Mouse (Mus musculus): ENCODE data around the gene Mafg. TPM values are rescaled to one million over a fixed set of nuclear protein-coding genes. Genes with fewer than 3 reads are reported as not detected.
"Not testable (repeated sequence)": the region's sequence is repeated elsewhere in the genome, so short reads cannot be mapped to it uniquely, and the experiment has no call there.

Gene Mafg
- total RNA-seq (2021) = 10 to 100 TPM; 86.8 to 94.3 TPM
- long read RNA-seq, experiment 1, full-length matches to known transcripts = 61 of 103 reads
- long read RNA-seq, experiment 1, partial matches to known transcripts = 5 of 103 reads
- long read RNA-seq, experiment 1, other reads (novel, unspliced or antisense) = 37 of 103 reads
- long read RNA-seq, experiment 2, full-length matches to known transcripts = 43 of 72 reads
- long read RNA-seq, experiment 2, partial matches to known transcripts = 3 of 72 reads
- long read RNA-seq, experiment 2, other reads (novel, unspliced or antisense) = 26 of 72 reads

DNA sequence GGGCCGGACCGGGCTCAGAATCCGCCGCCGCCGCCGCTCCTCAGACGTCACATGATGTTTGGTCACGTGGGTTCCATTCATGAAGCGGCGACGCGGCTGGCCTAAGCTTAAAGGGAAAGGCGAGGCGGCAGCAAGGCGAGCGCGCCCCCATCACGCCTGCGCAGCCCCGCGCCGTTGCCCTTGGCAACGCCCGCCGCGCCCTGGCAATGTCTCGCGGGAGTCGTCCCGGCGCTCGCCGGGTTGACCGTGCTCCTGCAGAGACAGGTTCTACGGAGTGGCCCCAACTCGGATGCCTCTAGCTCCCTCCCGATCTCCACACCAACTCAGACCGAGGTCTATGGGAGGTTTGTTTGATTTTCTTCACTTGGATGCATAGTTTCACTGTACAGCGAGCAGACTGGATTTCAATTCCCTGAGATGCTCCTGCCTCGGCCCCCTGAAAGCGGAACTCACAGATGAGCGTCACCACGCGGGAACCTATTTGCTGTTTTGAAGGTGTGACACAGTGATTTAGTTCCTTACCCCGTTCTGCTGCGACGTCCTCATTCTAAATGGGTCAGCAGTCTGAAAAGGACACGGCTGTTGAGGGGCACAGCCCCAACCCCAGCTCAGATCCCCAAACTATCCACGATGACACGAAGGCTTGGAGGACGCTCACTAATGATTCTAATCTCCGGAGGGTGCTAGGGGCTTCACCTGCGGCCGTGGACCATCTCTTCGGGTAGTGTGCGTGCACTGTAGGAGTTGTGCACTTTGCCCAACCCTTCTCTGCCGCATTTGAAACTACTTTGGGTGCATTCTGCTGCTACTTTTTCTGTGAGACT is at the start of gene Mafg:
Gene Mafg (minus strand): TSS at position 81 of the 824 bp plus-strand sequence.
- DNase-seq (ENCODE audit: low spot score in 2 of 2) = peak; percentile 89 to 95

DNA sequence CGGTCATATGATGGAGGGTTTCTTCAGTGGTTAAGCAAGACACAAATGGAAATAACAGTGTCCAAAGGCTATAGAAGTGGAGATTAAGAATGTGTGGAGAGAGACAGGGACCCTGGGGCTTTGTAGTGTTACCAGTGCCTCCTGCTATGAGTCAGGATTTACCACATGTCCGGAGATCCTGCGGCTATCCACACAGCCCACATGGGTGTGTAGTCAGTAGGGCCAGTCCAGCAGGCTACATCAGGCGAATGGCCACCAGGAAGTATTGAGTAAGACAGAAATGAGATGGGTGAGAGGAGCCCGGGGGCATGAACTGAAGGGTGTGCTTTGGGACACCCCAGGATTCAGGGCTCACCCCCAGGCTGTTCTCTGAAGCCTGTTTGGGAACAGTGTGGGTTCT is 49.3 kb upstream of the Mafg start:
- no peak for DNase-seq (ENCODE audit: low spot score in 2 of 2)

DNA sequence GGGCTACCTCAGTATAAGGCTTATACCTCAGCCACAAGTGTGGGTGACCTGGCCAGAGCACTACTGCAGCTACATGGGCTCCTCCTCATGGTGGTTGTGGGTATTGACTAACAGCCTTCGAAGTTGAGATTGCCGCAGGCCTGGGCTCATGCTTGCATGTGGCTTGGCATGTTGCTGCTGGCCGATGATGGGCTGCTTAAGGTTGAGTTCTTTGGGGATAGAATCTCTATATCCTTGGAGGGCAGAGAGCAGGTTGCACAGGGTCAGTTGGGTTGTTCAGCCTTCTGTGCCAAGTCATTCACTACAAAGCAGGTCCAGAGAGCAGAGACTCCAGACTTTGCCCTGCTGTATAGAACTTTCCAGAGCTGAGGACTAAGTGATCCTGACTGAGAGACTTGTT is 46.5 kb upstream of the Mafg start:
- no peak for DNase-seq (ENCODE audit: low spot score in 2 of 2)

DNA sequence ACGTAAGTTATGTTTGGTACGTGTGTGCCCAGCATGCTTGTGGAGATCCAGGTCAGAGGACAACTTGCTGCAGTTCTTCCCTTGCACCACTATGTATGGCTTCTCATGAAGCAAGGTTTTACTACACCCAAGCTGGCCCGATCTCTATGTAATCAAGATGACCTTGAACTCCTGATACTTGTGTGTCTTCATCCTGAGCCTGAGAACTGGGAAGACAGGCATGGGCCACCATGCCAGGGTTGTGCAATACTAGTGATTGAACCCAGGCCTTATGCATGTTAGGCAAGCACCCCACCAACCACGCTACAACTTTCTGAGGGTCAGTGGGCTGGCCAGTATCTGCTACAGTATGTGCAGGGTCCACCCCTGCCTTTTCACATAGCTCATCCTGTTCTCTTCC is 43.6 kb upstream of the Mafg start:
- DNase-seq (ENCODE audit: low spot score in 2 of 2) = no peak

DNA sequence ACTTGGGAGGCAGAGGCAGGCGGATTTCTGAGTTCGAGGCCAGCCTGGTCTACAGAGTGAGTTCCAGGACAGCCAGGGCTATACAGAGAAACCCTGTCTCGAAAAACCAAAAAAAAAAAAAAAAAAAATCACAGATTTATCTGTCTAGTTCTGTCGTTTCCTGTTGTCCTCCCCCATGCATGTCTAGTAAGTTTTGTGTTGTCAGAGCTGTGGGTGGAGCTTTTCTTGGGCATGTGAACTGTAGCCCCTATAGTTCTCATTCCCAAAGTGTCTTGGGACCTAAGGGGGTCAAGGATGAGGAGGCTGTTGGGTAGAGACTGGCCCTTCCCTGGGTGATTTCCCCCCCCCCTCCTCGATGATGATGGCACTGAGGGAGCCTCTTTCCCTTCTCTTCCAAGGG is 42.5 kb upstream of the Mafg start:
- not testable (repeated sequence) for DNase-seq (ENCODE audit: low spot score in 2 of 2)

DNA sequence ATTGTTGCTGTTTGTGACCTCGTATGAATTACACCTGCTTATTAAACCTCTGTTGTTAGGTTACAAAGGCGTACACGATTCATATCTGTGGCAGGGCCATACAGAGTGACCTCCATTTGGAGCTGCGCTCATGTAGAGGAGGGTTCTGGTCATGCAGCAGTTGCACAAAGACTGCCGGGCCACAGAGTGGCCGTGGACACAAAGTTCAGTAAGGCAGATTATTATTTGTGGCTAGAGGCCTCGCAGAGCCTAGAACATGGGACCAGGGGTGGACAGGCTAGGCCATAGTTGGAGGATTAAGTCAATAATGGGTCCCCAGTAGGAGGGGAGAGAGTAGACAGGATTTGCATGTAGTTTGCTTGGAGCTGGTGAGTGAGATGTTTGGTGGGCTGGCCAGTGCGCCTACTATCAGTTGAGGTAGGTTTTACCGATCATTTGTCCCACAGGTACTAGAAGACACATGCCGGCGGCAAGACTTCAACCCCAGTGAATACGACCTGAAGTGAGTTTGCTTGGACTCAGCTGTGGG is 40.3 kb upstream of the Mafg start:
- DNase-seq (ENCODE audit: low spot score in 2 of 2) = no peak

DNA sequence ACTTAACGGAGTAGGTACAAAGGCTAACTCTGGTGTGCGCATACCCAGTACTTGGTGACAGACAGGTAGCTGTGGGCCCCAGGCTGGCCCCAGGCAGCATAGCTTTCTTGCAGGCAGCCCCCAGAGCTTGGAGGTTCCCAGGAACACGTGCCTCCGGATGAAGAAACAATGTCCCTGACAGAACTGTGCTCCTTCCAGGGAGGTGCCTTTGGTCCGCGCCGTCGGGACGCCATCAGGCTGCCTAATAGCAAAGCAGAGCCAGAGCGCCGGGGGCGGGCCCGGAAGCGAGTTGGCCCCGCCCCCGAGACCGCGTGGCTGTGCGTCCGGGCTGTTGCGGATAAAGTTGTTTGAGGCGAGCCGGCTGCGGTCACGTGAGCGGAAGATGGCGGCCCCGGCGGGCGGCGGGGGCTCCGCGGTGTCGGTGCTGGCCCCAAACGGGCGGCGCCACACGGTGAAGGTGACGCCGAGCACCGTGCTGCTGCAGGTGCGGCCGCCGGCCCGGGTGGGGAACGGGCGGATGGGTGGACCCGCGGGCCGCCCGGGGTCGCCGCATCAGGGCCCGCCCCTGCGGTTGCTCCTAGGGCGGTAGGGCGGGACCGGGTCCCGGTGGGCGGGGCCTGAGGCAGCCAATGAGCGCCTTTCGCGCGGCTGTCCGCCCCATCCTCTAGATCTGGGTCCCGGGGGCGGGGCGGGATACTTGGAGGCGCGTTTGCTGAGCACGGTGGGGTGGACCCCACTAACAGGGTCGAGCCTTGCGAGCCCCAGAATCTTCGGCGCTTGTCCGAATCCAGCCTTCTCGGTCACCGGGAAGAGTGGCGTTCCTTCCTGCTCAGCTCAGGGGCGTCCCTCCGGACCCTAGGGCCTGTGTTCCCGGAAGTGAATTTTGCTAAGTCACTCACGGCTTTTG is 39.5 kb upstream of the Mafg start, which contains the start of gene Aspscr1:
Gene Aspscr1 (plus strand): TSS at position 287 of the 907 bp plus-strand sequence.
- peak; percentile 91 to 93 for DNase-seq (ENCODE audit: low spot score in 2 of 2)

DNA sequence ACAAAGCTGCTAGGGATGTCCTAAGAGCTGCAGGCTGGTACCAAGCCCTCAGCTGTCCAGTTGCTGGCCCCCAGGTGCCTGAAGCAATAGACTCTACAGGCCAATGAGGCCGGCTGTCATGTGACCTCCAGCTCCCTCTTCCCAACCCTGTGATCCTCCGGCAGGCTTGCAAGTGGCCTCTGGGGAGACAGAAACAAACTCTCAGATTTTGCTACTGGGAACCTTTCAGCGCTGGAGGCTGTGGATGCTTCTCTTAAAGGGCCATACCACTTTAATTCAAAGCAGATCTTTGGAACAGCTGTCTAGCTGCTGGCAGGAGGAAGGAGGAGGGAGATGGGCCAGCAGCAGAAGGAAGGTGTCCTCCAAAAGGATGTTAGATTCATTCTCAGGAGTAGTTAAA is 33.2 kb upstream of the Mafg start:
- no peak for DNase-seq (ENCODE audit: low spot score in 2 of 2)

DNA sequence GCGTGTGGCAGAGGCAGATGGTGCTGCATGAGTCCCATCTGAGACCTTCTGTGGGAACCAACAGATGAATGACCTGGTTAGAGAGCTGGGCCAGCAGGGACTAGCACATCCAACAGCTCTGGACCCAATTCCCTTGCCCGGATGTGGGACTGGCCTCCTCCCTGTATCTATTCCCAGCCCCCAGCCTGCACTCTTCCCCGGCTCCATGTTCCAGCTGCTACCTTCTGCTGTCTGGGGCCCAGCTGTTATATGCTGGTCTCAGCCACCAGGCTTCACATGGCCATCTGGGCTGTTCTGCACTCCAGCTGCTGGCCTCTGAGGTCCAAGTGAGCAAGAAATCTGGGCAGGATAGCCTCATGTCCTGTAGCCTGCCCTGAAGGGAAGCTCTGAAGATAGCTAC is 32.0 kb upstream of the Mafg start:
- no peak for DNase-seq (ENCODE audit: low spot score in 2 of 2)

DNA sequence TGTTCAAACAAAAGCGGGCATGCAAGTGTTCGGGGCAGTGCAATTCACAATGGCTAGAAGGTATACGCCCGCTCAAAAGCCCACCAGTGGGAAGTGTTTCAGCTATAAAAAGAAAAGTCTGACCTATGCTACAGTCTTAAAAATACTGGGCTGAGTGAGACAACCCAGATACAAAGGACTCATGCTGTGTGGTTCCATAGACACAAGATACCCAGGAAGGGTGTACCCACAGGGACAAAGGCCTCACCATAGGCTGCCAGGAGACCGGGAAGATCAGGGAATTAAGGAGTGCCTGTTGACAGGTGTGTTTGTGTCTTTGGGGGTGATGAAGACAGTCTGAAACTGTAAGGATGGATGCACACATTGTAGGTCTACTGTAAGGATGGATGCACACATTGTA is 30.3 kb upstream of the Mafg start:
- DNase-seq (ENCODE audit: low spot score in 2 of 2) = no peak

DNA sequence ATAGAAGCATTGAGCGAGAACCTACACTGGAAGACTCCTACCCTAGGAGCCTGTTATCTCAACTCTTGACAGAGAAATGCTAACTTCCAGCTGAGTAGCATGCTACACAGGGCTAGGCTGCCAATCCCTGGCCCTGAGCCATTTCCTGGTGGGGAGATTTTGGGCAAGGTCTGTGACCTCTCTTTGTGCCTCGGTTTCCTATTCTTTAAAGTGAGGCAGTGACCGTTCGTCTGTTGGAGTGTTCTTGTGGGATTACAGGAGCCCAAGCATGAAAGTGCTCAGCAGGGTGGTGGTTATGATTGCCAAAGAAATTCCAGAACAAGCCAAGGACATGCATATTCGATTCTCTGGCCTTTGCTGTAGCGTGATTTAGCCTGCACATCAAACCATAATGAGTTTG is 29.4 kb upstream of the Mafg start:
- DNase-seq (ENCODE audit: low spot score in 2 of 2) = no peak

DNA sequence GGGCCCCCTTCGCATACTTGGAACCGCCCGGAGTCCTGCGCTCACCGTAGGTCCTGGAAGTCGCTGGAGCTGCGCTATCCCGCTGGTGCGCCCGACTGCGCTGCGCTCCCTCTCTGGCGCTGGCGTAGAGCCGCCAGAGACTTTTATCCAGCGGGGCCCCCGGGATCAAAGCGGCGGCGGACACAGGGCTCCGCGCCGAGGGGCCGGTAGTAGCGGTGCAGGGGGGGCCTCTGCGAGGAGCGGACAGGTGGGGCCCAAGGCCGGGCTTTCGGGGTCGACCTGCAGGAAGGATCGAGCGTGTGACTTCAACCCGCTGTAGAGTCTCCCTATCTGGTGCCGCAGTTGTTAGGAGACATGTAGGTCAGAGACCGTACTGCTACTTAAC is 27.7 kb upstream of the Mafg start, which contains the start of gene Notum:
Gene Notum (minus strand): TSS at position 100 of the 385 bp plus-strand sequence.
- no peak for DNase-seq (ENCODE audit: low spot score in 2 of 2)

DNA sequence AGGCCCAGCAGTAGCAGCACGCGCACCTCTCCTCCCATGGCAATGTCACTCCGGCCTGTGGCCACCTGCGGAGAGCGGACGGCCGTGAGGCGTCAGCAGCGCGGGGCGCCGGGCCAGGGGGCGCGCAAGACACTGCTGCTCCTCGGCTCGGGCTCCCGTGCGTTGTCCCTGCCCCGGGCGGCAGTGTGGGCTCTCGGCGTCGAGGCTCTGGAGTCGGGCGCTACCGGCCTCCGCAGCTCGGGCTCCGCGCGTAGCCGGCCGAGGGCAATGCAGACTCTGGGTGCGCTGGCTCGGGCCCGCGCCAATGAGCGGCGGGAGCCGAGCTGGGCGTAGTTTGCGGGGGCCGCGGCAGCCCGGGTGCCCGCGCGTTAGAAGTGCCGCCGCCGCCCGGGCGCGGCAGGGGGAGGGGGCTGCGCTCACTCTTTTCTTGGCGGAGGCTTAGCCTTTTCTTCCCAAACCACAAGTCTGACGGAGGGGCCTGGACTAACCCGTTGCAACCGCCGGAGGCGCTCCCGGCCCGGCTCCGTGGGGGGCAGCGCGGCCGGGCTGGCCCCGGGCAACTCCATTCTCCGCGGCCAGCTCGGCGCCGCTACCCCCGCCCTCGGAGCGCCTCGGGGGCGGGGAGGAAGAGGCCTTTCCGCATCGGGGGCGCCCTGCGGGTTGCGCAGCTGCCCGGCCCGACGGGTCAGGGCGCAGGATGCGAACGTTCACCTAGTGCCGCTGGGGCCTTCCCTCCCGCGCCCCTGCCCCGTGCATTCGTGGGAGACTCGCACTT is 27.1 kb upstream of the Mafg start:
- peak in 1 of 2 experiments; percentile 25 for DNase-seq (ENCODE audit: low spot score in 2 of 2)

DNA sequence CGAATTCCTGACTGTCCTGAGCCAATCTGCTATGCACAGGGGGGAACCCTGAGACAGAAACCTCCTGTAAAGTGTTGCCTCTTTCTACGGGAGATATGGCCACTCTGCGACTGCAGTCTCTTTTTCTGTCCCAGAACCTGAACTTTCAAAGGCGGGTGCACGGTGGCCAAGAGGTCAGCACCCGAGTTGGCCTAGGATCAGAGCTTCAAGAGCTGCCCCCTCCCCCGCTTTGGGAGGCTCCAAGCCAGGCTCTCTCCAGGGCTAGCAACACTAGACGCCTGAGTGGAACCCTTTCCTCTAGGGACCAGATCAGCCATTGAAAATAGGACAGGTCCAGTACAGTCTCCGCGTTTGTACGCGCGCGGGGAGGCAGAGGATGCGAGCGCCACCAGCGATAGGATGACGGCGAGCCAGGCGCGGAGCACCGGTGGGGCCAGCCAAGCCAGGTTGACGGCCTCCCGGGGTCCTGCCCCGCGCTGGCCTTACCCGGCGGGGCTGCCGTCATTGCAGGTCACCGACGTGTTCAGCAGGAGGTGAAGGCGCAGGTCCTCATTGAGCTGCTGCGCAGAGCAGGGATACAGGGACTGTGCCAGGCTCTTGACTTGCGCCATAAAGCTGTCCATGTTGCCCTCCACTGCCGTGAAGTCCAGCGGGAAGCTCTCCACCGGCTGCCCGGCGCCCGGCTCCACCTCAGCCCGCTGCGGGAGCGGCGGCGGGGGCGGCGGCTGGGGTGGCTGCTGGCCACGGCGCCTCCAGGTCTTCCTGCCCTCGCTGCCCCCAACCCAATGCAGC is 26.3 kb upstream of the Mafg start:
- no peak for DNase-seq (ENCODE audit: low spot score in 2 of 2)

DNA sequence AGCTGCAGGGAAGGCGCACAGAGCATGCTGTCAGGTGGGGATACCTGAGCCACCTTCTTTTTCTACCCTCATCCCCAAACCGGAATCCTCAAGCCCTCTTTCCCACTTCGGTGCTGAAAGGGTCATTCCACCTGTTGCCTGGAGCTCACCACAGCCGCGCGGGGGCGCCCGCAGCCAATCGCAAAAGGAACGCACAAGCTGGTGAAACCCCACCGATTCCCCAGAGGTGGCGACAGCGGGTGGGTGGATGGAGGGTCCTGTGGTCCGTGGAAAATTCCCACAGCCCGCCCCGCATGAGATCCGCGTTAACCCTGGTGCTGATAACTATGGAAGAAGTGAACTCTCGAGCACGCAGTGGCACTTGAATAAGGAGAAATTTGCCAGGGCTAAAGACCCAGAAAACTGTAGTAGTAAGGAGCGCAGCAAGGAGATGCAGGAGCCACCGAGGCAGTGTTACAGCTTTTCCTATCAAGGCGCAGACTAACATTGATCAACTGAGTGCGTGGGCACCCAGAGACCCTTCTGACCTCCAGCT is 25.5 kb upstream of the Mafg start:
- peak; percentile 73 for DNase-seq (ENCODE audit: low spot score in 2 of 2)

DNA sequence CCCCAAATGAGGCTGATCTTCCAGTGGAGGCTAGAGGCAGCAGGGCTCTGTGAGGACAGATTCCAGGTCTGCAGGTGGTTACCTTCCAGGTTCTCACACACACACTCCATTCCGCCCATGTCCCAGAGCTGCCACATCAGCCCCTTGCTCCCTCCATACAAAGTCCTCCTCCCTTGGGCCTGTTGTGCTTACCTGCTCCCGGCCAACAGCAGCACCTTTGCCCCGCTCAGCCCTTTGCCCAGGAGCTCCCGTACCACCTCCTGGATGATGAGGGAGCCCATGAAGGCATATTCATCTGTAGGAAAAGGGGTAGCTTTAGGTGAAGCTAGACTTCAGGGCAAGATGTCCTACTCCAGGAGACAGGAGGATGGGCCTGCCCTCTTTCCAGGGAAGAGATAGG is 23.9 kb upstream of the Mafg start:
- DNase-seq (ENCODE audit: low spot score in 2 of 2) = no peak

DNA sequence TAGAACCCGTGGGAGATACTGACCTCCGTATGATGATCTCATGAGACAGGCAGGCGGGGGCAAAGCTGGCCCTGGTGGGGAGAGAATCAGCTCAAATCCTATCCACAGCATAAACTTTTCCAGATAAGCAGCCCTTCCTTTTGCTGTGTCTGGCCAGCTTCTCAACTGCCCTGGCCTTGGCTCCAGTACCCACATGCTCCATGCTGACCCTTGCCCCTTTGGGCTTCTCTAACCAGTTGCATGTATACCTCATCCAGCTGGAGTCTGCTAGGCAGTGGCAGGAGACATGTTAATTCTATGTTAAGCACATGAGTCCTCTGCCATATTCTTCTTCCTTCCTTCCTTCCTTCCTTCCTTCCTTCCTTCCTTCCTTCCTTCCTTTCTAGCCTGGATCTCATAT is 21.3 kb upstream of the Mafg start:
- DNase-seq (ENCODE audit: low spot score in 2 of 2) = no peak

DNA sequence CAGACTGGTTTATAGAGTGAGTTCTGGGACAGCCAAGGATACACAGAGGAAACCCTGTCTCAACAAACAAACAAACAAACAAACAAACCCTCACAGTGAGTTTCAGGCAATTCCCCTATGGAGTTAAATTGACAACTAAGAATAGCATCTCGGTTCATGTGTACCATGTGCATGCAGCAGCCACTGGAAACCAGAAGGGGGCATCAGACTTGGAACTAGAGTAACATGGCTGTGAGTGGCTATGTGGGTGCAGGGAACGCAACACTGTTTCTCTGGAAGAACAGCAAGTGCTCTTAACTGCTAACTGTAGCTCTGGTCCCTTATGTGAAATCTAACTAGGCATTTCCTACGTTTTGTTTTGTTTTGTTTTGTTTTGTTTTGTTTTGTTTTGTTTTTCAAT is 18.5 kb upstream of the Mafg start:
- DNase-seq (ENCODE audit: low spot score in 2 of 2) = no peak

DNA sequence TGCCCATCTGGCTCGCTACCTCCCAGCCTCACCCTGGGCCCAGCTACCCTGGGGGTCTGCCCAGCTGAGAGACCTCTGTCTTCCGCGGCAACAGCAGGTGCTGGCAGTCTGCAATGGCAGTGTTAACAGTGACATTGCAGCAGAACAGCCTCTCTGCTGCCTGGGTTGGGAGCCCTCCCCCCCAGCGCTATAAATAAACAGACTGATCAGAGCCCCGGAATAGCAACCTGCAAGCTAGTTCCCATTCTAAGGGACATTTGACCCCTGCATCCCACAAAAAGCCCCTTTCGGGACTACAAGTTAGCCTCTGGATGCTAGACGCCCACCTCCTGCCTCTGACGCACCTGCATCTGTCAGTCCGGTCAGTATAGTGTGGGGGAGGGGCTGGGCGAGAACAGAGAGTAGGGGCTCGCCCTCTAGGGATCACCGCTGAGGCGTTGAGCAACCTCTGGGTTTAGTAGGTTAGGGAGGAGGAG is 14.6 kb upstream of the Mafg start, which contains the start of gene Myadml2:
Gene Myadml2 (minus strand): TSS at position 158 of the 476 bp plus-strand sequence.
- no peak for DNase-seq (ENCODE audit: low spot score in 2 of 2)
